Mouse (Mus musculus) heart, embryonic 13.5 days (tissue): ENCODE measurements at regions not wholly inside any gene's neighbourhood (a gene's known extent, or its start where the extent isn't known, plus 50 kb on each side); places are given as distances from the start of the nearest gene placed in this dataset.

Source experiments
- ATAC-seq: fragments of 200-750 bp; cut with Nextera tagmentation; 2 replicates; pipeline ENCODE4 v1.8.0; 2017; ENCODE audit warnings: moderate TSS enrichment; ENCODE audit not compliant: insufficient number of reproducible peaks, low FRiP score, low TSS enrichment; ENCODE audit errors: extremely low read depth
- H3K27ac ChIP-seq: fragments of 300-500 bp; sonication (generic); replicated peaks from 2 replicates; pipeline ENCODE4 v1.5.1; 2015; ENCODE audit warnings: moderate library complexity, mild to moderate bottlenecking, inconsistent platforms
- H3K27me3 ChIP-seq: fragments of 300-500 bp; sonication (generic); replicated peaks from 2 replicates; pipeline ENCODE4 v1.6.1; 2015; ENCODE audit warnings: mild to moderate bottlenecking, inconsistent platforms
- H3K36me3 ChIP-seq: fragments of 300-500 bp; sonication (generic); 2 replicates; pipeline ENCODE4 v1.6.1; 2015; ENCODE audit warnings: mild to moderate bottlenecking, inconsistent platforms
- H3K4me1 ChIP-seq: fragments of 300-500 bp; sonication (generic); 2 replicates; pipeline ENCODE4 v1.6.1; 2015; ENCODE audit warnings: inconsistent platforms
- H3K4me2 ChIP-seq: fragments of 300-500 bp; sonication (generic); 2 replicates; pipeline ENCODE4 v1.6.1; 2015; ENCODE audit warnings: inconsistent platforms, mild to moderate bottlenecking, moderate library complexity
- H3K4me3 ChIP-seq: fragments of 300-500 bp; sonication (generic); 2 replicates; pipeline ENCODE4 v1.5.1; 2015; ENCODE audit warnings: moderate library complexity, mild to moderate bottlenecking, inconsistent platforms
- H3K9ac ChIP-seq: fragments of 300-500 bp; sonication (generic); 2 replicates; pipeline ENCODE4 v1.6.1; 2015; ENCODE audit warnings: inconsistent platforms, mild to moderate bottlenecking, moderate library complexity
- H3K9me3 ChIP-seq: fragments of 300-500 bp; sonication (generic); 2 replicates; pipeline ENCODE4 v1.6.1; 2016; ENCODE audit warnings: inconsistent platforms
- WGBS: fragments of 180-500 bp; shearing (Covaris S2); methylation state at CpG from one replicate; pipeline ENCODE4 v1.1.7; 2015; ENCODE audit warnings: mixed read lengths; 5-methylcytosine and 5-hydroxymethylcytosine counted together

DNA sequence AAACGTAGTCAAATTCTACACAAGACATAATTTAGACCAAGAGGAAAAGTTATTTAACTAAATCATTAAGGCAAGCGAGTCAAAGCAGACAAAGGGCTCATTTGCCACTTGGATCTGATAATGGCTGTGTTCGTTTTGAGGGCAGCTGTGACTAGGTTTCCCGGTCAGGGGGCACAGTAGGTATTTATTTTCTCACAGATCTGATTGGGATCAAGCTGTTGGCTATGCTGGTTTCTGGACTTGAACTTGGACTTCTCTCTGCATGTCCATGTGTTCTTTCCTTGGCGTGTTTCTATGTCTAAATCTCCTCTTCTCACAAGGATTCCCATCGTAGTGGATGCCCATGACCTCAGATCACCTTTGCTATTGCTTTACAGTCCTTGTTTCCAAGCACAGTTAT, 590.8 kb downstream of the Ptprc start:
- Histone ChIP-seq H3K4me3 (no peak overlapping the region), H3K36me3 (no peaks in the 10 kb centered on the region), H3K4me2 (no peak overlapping the region), H3K9me3 (no peaks in the 10 kb centered on the region), H3K27ac (no peak overlapping the region), H3K9ac (no peak overlapping the region), H3K4me1 (peaks cover 21% of the 10 kb centered on the region), H3K27me3 (no peaks in the 10 kb centered on the region)
- WGBS: 68% methylated on average over 6 of the region's 6 CpGs
- ATAC-seq: no peak

DNA sequence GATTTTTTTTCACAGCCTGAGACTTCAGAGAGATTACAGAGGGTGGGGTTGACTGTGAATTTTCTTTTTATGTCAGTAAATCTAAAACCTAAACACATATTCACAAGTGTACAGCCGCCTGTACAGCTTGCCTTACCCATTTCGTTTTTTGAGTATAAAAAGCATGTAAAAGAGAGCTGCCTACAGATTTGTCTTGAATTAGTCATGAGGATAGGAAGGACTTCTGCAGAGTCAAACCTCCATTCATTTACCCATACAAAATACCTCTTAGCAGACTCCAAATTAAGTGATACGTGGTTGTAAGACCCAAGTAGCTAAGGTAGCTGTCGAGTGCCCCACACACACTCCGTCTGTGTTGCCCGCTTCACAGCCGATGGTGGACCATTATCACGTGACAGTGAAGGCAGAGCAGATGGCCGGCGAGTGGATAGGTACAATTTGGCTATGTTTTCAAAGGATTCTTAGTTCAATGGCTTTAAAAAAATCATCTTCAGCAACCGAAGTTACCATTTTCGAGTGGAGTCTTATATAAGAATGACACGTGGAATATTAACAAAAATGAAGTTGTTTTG, 591.3 kb downstream of the Ptprc start:
- H3K4me2 ChIP-seq: no peak overlapping the region
- ATAC-seq: no peak
- no peak overlapping the region for H3K9ac ChIP-seq
- no peaks in the 10 kb centered on the region for H3K9me3 ChIP-seq
- no peaks in the 10 kb centered on the region for H3K27me3 ChIP-seq
- no peak overlapping the region for H3K4me3 ChIP-seq
- H3K36me3 ChIP-seq: no peaks in the 10 kb centered on the region
- 81% methylated on average over 13 of the region's 13 CpGs for WGBS
- H3K4me1 ChIP-seq: peaks cover 20% of the 10 kb centered on the region
- no peak overlapping the region for H3K27ac ChIP-seq

DNA sequence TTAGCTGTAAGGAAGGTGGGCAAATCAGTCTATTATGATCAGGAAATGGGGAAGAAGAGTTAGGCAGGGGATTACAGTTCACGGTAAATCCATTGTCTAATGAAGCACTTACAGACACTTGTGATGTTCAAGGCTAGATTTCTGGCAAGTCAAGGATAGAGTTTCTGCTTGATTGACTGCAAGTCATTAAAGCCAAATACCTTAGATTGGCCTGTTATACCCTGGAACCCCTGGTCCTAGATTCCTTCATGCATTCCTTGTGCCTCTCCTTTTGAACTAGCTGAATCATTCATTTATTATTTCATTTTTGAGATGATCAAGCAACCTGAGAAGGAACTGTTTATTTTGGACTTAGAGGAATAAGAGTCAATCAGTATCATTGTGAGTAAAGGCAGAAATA, 597.9 kb downstream of the Ptprc start:
- 63% methylated on average over 1 of the region's 1 CpGs for WGBS
- Histone ChIP-seq H3K4me3 (no peak overlapping the region), H3K4me1 (no peaks in the 10 kb centered on the region), H3K27me3 (no peaks in the 10 kb centered on the region), H3K9ac (no peak overlapping the region), H3K27ac (no peak overlapping the region), H3K36me3 (no peaks in the 10 kb centered on the region), H3K9me3 (no peaks in the 10 kb centered on the region), H3K4me2 (no peak overlapping the region)
- no peak for ATAC-seq

DNA sequence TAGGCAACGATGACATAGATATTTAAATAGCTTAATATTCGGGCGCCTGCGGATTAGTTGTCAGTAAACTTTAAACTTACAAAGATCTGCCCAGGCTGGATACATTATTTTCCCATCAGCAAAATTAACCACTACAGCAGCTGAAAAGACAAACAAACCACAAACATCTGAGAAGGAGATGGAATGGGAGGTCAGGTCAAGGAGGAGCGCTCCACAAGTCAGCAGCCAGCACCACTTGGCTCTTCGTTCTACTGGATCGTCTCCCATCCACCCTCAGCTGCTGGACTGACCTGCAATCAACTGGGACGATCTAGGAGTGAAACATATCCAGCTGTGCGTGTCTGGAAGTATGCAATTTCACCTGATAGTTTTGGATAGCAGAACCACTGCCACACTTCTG, 599.3 kb downstream of the Ptprc start:
- no peaks in the 10 kb centered on the region for H3K9me3 ChIP-seq
- ATAC-seq: no peak
- H3K9ac ChIP-seq: no peak overlapping the region
- no peaks in the 10 kb centered on the region for H3K4me1 ChIP-seq
- no peaks in the 10 kb centered on the region for H3K27me3 ChIP-seq
- H3K36me3 ChIP-seq: no peaks in the 10 kb centered on the region
- H3K27ac ChIP-seq: no peak overlapping the region
- no peak overlapping the region for H3K4me3 ChIP-seq
- 80% methylated on average over 9 of the region's 9 CpGs for WGBS
- no peak overlapping the region for H3K4me2 ChIP-seq

DNA sequence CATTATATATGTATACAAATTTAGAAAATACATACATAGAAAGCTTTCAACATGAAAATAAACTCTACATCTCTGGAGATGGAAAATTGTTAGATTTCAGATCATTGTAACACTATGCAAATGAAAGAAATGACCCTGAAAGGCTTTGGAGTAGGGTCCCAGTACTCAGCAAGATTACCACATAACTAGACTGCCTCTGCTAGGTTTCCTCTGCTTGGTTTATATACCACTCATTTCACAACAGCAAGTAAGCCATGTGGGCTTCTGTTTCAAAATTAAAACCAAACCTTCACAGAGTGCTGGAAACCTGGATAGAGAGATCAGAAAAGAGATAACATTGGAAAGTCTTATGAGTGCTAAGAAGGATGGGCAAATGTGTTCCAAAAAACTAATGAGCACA, 600.1 kb downstream of the Ptprc start:
- ATAC-seq: no peak
- no peaks in the 10 kb centered on the region for H3K4me1 ChIP-seq
- no peak overlapping the region for H3K9ac ChIP-seq

DNA sequence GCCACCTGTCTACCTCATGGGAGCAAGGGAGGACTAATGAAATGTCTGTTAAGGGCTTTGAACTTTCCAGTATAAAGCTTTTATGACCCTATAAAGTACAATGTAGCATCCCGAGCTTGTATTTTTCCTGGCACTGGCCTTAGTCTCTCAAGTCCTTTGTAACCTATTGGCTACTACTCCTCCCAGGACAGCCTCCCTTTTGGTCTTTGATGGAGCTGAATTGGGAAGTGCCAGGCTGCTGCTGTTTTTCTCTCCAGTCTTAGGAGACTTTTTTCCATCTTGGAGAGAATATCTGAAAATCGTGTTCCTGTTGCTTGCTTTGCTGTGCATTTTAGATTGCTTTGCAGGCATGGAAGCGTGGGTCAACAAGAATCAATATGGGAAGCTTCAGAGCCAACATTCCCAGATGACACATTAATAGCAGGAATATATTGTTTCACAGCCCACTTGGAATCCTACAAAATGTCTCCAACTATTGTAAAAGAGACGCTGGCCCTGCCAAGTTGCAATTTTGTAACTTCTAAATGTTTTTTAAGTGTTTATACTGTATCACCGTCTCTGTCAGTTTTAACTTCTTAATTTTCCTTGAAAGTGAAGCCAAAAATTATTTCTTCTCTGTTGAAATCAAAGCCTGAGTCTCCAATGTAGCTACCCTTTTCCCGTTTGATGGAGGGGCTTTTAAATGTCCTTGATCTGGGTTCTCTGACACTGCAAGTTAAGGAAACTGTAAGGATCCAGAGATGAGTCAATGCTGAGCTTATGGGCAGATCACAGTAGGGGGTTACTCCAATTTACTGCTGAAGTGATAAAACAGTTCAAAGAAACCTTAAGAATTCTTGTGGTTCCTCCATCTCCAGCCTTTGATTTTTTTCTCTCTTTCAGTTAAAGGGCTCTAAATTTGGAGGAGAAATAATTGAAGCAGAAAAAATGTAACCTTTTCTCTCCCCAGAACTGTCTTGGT, 603.3 kb downstream of the Ptprc start:
- H3K4me3 ChIP-seq: no peak overlapping the region
- H3K9me3 ChIP-seq: no peaks in the 10 kb centered on the region
- no peaks in the 10 kb centered on the region; the same call in 1 of the 2 replicates for H3K4me1 ChIP-seq
- H3K27me3 ChIP-seq: no peaks in the 10 kb centered on the region
- H3K9ac ChIP-seq: no peak overlapping the region
- H3K27ac ChIP-seq: no peak overlapping the region
- no peak for ATAC-seq
- H3K4me2 ChIP-seq: no peak overlapping the region
- no peaks in the 10 kb centered on the region for H3K36me3 ChIP-seq
- WGBS: 70% methylated on average over 6 of the region's 6 CpGs

More for the DNA sequence above, 600.1 kb downstream of the Ptprc start:
- Histone ChIP-seq H3K4me2 (no peak overlapping the region), H3K36me3 (no peaks in the 10 kb centered on the region), H3K4me3 (no peak overlapping the region), H3K9me3 (no peaks in the 10 kb centered on the region), H3K27ac (no peak overlapping the region), H3K27me3 (no peaks in the 10 kb centered on the region)

DNA sequence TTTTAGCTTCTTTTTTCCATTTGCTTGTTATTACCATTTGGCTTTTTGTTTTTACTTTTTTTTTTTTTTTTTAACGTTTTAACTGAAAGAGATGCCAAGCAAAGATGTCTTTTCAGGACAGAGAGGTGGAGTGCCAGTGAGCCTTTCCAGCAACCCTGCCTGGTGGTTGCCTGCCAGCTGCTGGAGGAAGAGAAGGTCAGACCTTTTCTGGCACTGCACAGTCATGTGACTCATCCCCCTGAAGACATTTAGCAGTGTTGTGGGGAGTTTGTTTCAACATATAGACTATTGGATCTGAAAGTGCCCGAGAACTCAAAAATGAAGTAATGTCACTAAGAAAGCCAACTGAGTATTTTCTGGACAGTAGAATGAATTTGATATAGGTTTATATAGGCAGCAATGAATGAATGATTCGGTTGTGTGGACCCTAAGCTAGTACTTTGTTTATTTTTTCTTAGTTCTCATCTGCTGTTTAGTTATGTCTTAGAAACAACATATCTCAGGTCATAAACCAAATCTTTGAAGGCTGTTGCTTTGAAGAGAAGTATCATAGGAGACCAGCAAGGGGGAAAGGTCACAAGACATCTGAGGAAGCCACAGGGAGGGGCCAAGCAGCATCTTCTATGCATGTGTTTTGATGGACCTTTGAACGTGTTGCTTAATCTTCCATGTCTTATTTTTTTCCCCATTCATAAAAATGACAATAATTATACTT, 604.2 kb downstream of the Ptprc start:
- no peak overlapping the region for H3K4me3 ChIP-seq
- no peak overlapping the region for H3K27ac ChIP-seq
- H3K4me1 ChIP-seq: no peaks in the 10 kb centered on the region; the same call in 1 of the 2 replicates
- H3K4me2 ChIP-seq: no peak overlapping the region
- no peak for ATAC-seq
- no peak overlapping the region for H3K9ac ChIP-seq
- 60% methylated on average over 4 of the region's 4 CpGs for WGBS
- H3K36me3 ChIP-seq: no peaks in the 10 kb centered on the region
- H3K9me3 ChIP-seq: no peaks in the 10 kb centered on the region
- no peaks in the 10 kb centered on the region for H3K27me3 ChIP-seq

DNA sequence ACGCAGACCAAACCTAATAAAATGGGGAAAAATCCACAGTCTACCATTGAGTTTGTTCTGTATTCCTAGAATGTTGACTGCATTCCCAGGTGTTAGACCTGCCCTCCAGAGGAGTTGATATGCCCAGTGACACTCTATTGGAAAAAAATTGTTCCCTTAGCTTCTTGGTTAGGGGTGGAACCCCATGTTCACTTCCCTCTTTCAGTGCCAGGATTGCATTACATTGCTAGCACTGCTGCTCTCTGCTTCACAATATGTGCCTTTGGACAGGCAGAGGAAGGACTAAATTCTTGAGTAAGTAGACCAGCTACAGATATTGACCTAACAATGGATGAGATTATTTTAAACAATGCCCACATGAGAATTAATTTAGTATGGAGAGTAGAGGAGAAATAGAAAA, 607.3 kb upstream of the Nr5a2 start:
- Histone ChIP-seq H3K27ac (no peak overlapping the region), H3K4me2 (no peak overlapping the region), H3K36me3 (no peaks in the 10 kb centered on the region), H3K4me3 (no peak overlapping the region), H3K9me3 (no peaks in the 10 kb centered on the region), H3K27me3 (no peaks in the 10 kb centered on the region), H3K4me1 (no peaks in the 10 kb centered on the region; the same call in 1 of the 2 replicates), H3K9ac (no peak overlapping the region)
- WGBS: 92% methylated on average over 1 of the region's 1 CpGs
- ATAC-seq: no peak

DNA sequence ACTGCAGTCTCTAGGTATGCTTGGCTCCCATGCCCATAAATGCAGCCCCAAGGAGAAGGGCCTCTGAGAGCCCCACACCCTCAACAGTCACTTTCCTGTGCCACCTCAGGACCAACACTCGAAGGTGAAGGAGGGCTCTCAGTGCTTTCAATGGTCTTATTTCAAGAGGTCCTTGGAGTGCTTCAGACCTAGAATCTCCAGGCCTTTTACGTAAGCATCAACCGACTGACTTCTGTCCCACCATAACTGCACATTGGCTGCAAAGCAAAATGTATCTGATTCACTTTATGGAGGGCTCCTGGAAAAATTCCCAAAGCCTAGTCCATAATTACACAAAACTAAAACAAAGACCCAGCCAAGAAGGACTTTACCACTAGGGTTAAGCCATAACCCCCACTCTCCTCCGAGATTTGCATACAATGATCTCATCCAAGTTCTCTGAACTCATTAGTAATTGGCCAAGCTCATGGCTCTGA, 605.4 kb upstream of the Nr5a2 start:
- no peaks in the 10 kb centered on the region for H3K36me3 ChIP-seq
- H3K4me3 ChIP-seq: no peak overlapping the region
- H3K9ac ChIP-seq: no peak overlapping the region
- no peaks in the 10 kb centered on the region for H3K9me3 ChIP-seq
- H3K27ac ChIP-seq: peak overlapping the region; percentile 32
- ATAC-seq: no peak
- peaks cover 13% of the 10 kb centered on the region for H3K4me1 ChIP-seq
- no peak overlapping the region for H3K4me2 ChIP-seq
- H3K27me3 ChIP-seq: no peaks in the 10 kb centered on the region
- 74% methylated on average over 4 of the region's 4 CpGs for WGBS

DNA sequence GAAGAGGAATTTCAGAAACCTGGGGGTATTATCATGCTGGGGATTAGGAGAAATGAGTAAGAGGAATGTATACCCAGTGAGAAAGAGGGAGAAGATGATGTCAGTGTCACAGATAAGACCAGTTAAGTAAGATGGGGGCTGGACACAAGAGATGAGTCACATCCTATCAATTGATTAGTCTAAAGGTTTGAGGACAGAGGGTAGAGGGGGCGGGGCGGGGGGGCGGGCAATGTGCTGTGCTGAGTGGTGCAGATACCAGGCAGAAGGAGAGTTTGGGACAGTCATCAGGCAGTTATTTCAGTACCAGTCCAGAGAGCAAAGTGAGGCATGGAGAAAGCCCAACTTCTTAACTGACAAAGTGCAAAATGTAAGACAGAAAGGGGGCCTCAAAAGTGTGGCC, 601.4 kb upstream of the Nr5a2 start:
- Histone ChIP-seq H3K4me2 (no peak overlapping the region), H3K27me3 (no peaks in the 10 kb centered on the region), H3K36me3 (no peaks in the 10 kb centered on the region), H3K4me1 (peaks cover 17% of the 10 kb centered on the region), H3K9me3 (no peaks in the 10 kb centered on the region), H3K27ac (0 out of 2 replicates have a peak overlapping the region, but pooled peaks have one; percentile 13), H3K9ac (no peak overlapping the region), H3K4me3 (no peak overlapping the region)
- 56% methylated on average over 3 of the region's 3 CpGs for WGBS
- no peak for ATAC-seq
